ENCODE assay signal across 21 mouse cellular contexts in genomic region chr12:113417521-113417920, GRCm38 (mm10).
DNase-seq lines count a peak whose midpoint lies in the region; ATAC-seq lines count a peak whose summit lies in the region.
"Had no signal": no experiment of that assay in that cellular context is flagged by ENCODE, and none has a peak within 500 bp of the region (broad histone marks: within the 10 kb centered on the region; RNA-seq: fewer than 3 reads in every experiment).

No protein-coding gene starts in this region.

- H3K9ac ChIP-seq in heart, embryonic 11.5 days (ENCODE audit: low read depth, low read length), result no peak overlapping the region
- H3K9ac ChIP-seq: embryonic facial prominence, embryonic 12.5 days; forebrain, embryonic 13.5 days; forebrain, embryonic 15.5 days; forebrain, postnatal 0 days had no signal

- DNase-seq in heart, adult 11 months, result peak; percentile 77
- peak; percentile 41 for DNase-seq in A20 (ENCODE audit: low read depth, low spot score)
- DNase-seq in splenic B cell, adult 2 months (ENCODE audit: low read depth, low spot score), result peak; percentile 44
- no peak for DNase-seq in lung, adult 18-20 months
- DNase-seq: adrenal gland, adult 2 months; adrenal gland, postnatal 10 days; adrenal gland, postnatal 25 days; cerebellum, adult 11 months; cerebellum, adult 18-20 months; cerebellum, adult 9-10 months; cerebellum, postnatal 10 days; cerebellum, postnatal 25 days; forebrain, postnatal 0 days had no signal

- no peak overlapping the region for H3K27ac ChIP-seq in heart, embryonic 11.5 days (ENCODE audit: low read depth, low read length)
- H3K27ac ChIP-seq: embryonic facial prominence, embryonic 10.5 days; embryonic facial prominence, embryonic 12.5 days; forebrain, embryonic 13.5 days; forebrain, embryonic 15.5 days had no signal

- H3K36me3 ChIP-seq in heart, embryonic 11.5 days (ENCODE audit: control insufficient read depth, insufficient read depth, low read length), result no peaks in the 10 kb centered on the region
- H3K36me3 ChIP-seq in splenic B cell, adult 2 months (ENCODE audit: control insufficient read depth, insufficient read depth, low read length, poor library complexity, severe bottlenecking), result peaks cover 82% of the 10 kb centered on the region
- H3K36me3 ChIP-seq: embryonic facial prominence, embryonic 10.5 days; embryonic facial prominence, embryonic 12.5 days; forebrain, embryonic 15.5 days; G1E had no signal

- no peak overlapping the region for H3K4me3 ChIP-seq in heart, embryonic 11.5 days (ENCODE audit: low read depth, low read length)
- H3K4me3 ChIP-seq: embryonic facial prominence, embryonic 10.5 days; embryonic facial prominence, embryonic 12.5 days; forebrain, embryonic 13.5 days; forebrain, embryonic 15.5 days had no signal

- ATAC-seq in heart, embryonic 11.5 days (replicated peaks; ENCODE audit: insufficient number of reproducible peaks, low FRiP score, low TSS enrichment), result no peak
- ATAC-seq in activated CD4-positive, CD25-positive, alpha-beta regulatory T cell, adult 4 months, result no peak
- ATAC-seq: forebrain, embryonic 13.5 days; forebrain, embryonic 15.5 days; forebrain, postnatal 0 days; Patski had no signal

- no peaks in the 10 kb centered on the region for H3K27me3 ChIP-seq in heart, embryonic 11.5 days (ENCODE audit: control insufficient read depth, insufficient read depth, low read length)
- no peaks in the 10 kb centered on the region for H3K27me3 ChIP-seq in splenic B cell, adult 2 months (ENCODE audit: control insufficient read depth, insufficient read depth, low read length, poor library complexity, severe bottlenecking)
- H3K27me3 ChIP-seq: embryonic facial prominence, embryonic 12.5 days; forebrain, embryonic 13.5 days; forebrain, embryonic 15.5 days; Patski had no signal

- no peaks in the 10 kb centered on the region for H3K4me1 ChIP-seq in heart, embryonic 11.5 days (ENCODE audit: control insufficient read depth, insufficient read depth, low read length)
- H3K4me1 ChIP-seq: embryonic facial prominence, embryonic 10.5 days; embryonic facial prominence, embryonic 12.5 days; forebrain, embryonic 13.5 days; forebrain, embryonic 15.5 days had no signal

- 77% methylated on average over 1 of the region's 1 CpGs for WGBS in heart, embryonic 11.5 days (ENCODE audit: insufficient replicate concordance)

- H3K9me3 ChIP-seq in heart, embryonic 11.5 days (replicated peaks; ENCODE audit: control insufficient read depth, low read length), result no peaks in the 10 kb centered on the region
- H3K9me3 ChIP-seq: embryonic facial prominence, embryonic 10.5 days; embryonic facial prominence, embryonic 12.5 days; forebrain, embryonic 15.5 days had no signal

- no peak overlapping the region for H3K4me2 ChIP-seq in heart, embryonic 11.5 days
- H3K4me2 ChIP-seq: embryonic facial prominence, embryonic 12.5 days; forebrain, embryonic 13.5 days; forebrain, embryonic 15.5 days had no signal

Comparison
In these comparisons a context has a peak if more than half of its experiments do, and no peak if none do; other contexts are left out.
1. DNase-seq: peak in heart, adult 11 months (single experiment), A20 (single experiment) and splenic B cell, adult 2 months (single experiment); none in lung, adult 18-20 months (0 of 2).